Mouse (Mus musculus) adrenal gland, postnatal 10 days (tissue): ENCODE measurements around the gene Akr1b10. TPM values are rescaled to one million over a fixed set of nuclear protein-coding genes. Genes with fewer than 3 reads are reported as not detected.
"Not testable (repeated sequence)": the region's sequence is repeated elsewhere in the genome, so short reads cannot be mapped to it uniquely, and the experiment has no call there.

Experiments used
- DNase-seq: peaks from one replicate; pipeline ENCODE4 v3.0.0; 2021; ENCODE audit warnings: mixed read lengths
- long read RNA-seq, 2 experiments: library from polyadenylated mRNA; stranded (forward); transcript quantifications; one replicate each; pipeline ENCODE4 v2.0.0; 2021
- total RNA-seq, 2 experiments: library from RNA; stranded (reverse); gene quantifications; 2 replicates each; pipeline ENCODE4 v1.2.3; 2021

Gene Akr1b10
- total RNA-seq = 10 to 100 TPM; 84.6 to 85.5 TPM
- long read RNA-seq, experiment 1, transcript Akr1b10-201 (10 exons, 1,371 nt) = major isoform, 53 of 66 reads
- long read RNA-seq, experiment 1, partial matches to known transcripts = 4 of 66 reads
- long read RNA-seq, experiment 1, other reads (novel, unspliced or antisense) = 5 of 66 reads
- long read RNA-seq, experiment 2, transcript Akr1b10-201 (10 exons, 1,371 nt) = major isoform, 37 of 42 reads
- long read RNA-seq, experiment 2, partial matches to known transcripts = 3 of 42 reads
- long read RNA-seq, experiment 2, other reads (novel, unspliced or antisense) = 1 of 42 reads

DNA sequence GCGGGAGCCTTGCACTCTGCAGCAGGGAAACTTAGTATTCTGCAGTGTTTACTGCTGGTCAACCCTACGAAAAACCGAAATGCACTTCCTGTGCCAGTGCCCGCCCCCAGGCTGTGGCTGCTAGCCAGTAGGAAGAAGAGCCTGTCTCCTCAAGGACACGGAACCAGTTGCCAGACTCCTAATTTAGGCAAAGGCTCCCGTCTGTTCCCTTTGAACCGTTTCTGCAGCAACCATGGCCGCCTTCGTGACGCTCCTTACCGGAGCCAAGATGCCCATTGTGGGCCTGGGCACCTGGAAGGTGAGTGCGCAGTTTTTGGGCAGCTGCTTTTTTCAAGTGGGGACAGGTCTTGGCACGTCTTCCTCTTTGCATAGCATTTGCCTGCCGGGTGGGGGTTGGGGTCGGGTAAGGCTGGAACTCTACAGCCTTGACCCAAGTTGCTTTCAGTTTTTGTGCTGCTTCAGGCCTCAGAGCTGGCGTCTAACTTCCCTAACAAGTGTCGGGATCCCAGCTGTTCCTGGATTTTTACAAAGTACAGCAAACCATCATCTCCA, at the start of gene Akr1b10:
Gene Akr1b10, plus strand, starts transcription at position 109 of the 552 bp plus-strand sequence.
- peak; percentile 90 for DNase-seq

DNA sequence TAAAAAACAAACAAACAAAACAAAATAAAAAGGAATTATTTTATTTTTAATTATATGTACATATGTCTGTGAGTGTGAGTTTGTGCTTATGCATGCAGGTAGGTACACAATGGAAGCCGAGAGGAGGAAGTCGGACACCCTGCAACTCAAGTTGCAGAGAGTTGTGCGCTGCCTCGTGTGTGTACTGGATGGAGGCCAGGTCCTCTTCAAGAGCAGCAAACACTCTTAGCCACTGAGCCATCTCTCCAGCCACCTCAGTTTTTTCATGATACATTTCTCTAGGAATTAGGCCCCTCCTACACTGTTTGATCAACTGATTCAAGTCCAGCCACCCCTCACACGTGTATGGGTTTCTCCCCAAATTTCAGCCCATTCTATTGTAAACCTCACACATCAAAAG, 49.3 kb upstream of the Akr1b10 start:
- DNase-seq = no peak

DNA sequence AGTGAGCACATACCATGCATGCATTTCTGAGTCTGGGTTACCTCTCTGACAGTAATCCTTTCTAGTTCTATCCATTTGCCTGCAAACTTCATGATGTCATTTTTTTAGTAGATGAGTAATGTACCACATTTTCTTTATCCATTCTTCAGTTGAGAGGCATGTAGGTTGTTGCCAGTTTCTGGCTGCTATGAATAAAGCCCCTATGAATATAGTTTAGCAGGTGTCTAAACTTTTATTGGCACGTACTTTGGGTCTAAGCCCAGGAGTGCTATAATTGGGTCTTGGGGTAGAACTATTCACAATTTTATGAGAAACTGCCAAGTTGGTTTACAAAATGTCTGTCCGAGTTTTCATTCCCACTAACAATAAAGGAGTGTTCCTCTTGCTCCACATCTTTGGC, 46.2 kb upstream of the Akr1b10 start:
- DNase-seq = no peak

DNA sequence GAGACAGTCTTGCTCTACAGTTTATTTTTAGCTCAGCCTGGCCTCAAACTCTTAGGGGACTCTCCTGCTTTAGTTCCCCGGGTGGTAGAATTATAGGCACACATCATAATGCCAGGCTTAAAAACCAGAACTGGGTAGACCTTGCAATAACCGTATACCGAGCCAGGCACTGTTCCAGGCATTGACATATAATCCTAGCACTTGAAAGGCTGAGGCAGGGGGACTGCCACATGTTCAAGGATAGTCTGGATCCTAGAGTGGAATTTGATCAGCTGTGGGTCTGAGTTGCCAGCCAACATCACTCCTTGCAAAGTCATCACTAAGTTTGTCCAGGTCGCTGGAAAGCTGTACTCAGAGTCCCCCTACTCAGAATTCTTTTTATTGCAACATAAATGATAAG, 42.0 kb upstream of the Akr1b10 start:
- no peak for DNase-seq

DNA sequence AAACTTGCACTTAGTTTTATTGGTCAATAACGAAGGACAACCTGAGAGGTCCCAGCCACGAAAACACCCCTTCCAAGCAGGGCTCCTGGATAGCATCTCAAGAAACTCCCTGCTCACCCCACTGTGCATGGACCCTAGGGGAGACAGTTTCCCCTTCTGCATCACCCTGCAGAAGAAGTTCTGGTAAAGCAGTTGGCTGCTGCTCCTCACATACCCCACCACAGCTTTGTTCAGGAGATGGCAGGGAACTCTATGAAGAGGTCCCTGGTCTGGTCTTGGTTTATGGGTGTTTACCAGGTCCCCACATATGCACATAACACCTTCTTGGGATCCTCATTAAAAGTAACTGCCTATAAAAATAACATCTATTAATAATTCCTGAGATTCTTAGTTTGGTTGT, 41.5 kb upstream of the Akr1b10 start:
- no peak for DNase-seq

DNA sequence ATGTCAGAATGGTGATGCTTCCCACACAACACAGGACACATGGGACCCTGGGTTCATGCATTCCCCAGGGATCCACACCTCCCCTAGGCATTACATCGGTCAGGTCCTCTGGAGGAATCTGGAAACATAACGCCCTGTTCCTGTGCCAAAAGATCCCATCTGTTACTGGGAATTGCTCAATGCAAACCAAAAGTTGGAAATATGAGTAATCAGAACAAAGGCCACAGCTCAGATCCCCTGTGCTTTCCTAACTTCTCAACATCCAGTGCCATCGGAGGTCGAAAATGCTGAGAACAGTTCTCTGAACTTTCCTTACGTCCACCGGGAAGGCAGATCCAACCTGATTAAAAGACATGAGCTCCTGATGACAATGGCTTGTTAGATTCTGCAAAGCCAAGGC, 40.6 kb upstream of the Akr1b10 start:
- peak; percentile 38 for DNase-seq

DNA sequence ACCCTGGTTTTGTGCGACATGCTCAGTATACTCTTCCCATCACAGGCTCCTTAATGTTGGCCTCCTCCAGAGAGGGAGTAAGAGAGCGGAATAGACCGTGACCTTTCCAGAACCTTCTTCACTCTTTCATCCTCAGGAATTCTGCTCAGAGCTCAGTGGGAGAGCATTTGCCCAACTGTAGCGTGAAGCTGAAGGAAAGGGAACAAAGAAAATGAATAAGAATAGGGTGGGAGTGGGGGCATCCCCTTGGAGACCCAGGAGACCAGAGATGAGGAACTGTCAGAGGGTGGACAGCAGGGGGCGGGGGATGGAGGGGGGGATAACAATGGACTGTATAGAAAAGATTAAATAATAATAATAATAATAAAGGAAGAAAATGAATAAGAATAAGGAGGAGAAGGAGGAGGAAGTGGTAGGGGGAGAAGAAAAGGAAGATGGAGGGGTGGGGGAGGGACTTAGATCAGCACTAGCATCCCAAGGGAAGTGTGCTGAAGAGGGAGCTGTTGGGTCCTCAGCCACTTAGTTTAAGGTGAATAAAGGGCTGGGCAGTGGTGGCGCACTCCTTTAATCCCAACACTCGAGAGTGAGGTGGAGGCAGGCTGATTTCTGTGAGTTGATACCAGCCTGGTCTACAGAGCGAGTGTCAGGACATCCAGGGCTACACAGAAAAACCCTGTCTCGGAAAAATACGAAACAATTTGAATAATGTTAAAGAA, 39.7 kb upstream of the Akr1b10 start:
- DNase-seq = no peak

DNA sequence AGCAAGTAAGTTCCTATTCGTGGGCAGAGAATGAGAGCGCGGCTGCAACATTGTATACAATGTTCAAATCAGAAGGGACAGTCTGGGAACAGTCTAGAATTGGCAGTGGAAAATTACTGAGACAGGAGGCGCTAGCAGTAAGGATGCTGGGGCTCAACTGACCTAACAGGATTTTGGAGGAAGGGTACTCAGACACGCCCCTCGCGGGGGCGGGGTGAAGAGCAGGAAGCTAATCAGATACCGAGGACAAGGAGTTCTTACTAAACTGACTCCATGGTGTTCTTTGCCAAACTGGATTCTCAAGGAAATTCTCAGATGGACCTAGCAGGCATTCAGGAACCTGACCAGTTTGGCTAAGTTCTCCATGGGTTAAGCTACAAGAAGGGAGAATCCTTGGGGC, 39.1 kb upstream of the Akr1b10 start:
- DNase-seq = peak; percentile 7

DNA sequence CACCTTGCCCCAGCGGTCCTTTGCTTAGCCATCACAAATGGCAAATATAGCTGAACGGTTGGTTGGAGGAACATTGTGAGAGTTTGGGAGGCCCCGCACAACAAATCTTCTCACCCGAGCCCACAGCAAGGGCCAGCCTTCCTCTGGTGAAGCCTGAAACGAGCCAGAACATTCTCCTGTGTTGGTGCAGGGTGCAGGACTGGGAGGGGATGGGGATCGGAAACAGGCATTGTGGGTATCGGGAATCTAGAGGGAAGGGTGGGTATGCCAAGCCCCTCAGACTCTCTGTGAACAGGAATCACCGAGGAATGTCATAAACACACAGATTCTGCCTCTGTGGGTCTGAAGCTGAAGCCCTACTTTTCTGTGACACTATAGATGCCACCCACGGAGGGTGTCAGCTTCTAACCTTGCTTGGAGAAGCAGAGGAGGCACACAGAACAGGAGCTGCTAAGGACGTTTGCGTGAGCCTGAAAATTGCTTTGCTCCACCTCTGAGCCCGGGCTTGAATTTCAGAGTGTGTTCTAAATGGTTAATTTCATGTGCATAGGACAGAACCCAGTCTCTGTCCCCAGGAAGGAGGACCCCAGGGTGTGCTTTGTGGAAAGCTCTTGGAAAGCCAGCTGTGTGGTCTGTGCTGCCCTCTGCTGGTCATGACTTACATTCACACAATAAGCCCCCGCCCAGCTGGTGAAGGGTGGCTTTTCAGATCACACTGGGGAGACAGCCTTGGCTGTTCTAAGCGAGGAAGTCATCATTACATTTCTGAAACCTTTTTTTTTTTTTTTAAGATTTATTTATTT, 37.7 kb upstream of the Akr1b10 start:
- peak; percentile 83 for DNase-seq

DNA sequence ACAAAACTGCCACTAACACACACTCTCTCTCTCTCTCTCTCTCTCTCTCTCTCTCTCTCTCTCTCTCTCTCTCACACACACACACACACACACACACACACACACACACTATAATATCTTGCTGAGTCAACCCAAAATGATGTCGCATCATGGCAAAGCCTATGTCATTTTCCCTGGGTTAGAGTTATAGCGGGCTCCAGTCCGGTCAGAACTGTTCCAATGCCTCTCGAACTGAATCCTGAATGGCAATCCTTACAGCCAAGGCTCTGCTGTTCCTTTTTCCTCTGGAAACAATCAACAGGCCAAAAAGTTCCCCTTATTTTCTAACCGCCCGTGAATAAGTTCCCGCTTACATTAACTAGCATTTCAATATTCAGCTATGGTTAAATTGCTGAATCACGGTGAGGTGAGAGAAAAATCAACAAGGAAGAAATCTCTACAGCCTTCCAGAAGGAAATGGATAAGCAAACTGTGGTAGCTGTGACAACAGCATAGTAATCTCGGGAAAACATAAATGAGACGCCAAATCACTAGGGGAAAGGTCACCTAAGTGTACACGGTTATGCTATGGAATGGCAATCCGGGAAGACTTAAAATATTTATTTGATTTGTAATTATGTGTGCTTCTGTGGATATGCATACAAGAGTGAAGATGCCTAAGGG, 33.9 kb upstream of the Akr1b10 start:
- no peak for DNase-seq

DNA sequence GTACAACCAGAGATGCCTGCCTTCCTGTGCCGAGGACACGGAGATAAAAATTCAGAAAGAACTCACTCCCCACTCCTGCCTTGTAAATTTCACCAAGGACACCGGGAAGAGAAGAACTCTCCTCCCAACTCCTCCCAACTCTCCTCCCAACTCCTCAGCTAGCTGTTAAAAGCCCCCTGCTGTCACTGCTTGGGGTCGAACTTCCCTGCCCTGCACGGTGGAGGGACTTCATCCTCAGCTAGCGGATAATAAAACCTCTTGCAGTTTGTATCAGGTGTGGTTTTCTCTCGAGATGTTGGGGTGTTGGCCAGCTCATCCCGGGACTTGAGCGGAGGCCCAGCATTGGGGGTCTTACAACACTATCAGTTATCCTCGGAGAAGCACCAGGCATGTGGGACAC, 32.5 kb upstream of the Akr1b10 start:
- DNase-seq = not testable (repeated sequence)

DNA sequence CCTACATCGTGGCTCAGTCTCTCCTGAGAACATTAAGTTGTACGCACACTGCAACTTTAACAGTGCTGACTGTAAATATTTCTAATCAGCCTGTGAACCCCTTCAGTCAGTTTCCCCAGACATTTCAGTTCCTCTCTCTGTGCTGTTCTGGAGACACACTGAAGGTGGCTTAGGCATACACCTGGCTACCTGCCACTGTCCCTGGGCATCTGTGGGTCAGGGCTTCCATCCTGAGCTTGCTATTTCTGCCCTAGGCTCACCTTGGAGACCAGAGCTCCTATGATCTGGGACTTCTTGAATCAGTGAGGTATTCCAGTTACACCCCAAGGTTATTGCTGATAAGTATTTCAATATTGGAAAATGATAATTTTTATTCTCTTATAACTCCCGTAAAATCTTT, 31.6 kb upstream of the Akr1b10 start:
- no peak for DNase-seq

DNA sequence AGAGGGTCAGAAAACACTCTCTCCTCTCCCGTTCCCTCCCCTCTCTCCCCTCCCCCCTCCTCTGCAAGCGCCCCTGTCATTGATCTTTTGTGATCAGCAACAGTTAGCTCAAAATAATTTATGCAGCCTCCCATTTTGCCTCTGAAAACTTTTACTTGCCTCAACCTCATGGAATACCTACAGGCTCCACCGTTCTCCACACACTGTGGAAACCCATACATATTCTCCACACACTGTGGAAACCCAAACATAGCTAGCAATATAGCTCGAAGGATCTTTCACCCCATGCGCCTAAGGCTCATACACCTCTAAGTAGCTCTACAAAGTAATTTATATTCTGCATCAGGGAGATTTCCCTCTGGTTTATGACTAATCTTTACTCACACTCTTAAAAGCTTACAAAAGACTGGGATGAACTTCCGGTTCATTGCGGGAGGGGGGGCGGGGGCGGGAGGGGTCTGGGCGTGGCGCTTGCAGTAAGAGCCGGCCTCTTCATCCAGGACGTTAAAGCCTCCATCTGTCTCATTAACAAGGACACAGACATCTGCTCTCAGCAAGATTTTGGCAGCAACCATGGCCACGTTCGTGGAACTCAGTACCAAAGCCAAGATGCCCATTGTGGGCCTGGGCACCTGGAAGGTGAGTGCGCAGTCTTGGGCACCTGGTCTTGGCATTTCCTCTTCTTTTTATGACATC, 30.2 kb upstream of the Akr1b10 start, which contains the start of gene Akr1b8:
Gene Akr1b8, plus strand, starts transcription at position 462 of the 696 bp plus-strand sequence.
- peak; percentile 37 for DNase-seq

DNA sequence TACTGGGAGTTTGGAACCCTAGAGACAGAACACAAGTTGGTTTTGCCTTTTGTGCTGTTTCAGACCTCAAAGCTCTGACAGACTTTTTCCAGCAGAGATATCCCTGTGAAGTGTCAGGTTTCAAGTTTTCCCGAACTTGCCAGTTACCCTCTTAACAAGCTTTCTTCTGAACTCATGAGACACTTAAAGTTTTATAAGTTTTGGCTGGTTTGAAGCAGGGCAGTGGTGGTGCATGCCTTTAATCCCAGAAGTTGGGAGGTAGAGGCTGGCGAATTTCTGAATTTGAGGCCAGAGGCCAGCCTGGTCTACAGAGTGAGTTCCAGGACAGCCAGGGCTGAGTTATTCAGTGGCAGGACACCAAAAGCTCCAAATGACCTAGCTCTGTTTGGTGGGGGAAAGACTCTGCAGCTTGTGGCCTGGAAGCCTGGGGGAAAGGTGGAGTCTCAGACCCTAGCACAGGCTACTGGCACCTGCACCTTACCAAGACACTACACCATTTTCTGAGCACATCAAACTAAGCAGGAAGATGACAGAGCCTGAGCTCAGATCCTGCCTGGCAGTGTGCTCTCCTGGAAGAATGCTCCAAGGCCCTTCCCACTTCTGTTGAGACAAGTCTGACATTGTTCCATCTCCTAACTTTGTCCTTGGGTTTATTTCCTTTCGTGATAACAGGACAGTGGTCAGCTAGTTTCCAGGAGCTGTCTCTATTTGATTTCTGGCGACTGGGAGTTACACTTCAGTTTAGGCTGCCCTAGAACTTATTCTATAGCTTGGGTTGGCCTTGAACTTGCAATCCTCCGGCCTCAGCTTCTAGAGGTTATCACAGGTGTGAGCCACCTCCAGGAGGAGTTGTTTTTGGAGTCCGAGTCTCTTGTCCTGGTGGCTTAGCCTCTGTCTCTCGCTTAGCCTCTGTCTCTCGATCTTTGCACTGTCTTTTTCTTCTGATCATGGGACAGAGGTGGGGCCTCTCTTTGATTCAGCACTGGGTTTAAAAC, 29.4 kb upstream of the Akr1b10 start:
- no peak for DNase-seq

DNA sequence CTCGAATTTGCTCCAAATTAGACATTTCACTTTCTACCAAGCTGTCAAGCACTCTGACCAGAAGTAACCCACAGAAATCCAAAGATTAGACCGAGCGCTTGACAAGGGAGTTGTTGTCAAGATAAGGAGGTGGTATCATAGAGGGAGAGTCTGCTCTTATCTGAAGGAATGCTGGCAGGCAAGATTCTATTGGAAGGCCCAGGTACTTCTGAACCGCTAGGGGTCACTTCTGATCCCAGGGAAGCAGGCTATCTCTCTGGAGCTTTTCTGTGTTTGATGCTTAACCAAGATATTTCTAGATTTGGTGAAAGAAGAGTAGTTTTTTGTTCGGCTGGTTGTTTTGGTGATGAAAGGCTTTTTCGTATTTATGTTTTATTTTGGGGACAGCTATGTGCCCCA, 28.7 kb upstream of the Akr1b10 start:
- no peak for DNase-seq

DNA sequence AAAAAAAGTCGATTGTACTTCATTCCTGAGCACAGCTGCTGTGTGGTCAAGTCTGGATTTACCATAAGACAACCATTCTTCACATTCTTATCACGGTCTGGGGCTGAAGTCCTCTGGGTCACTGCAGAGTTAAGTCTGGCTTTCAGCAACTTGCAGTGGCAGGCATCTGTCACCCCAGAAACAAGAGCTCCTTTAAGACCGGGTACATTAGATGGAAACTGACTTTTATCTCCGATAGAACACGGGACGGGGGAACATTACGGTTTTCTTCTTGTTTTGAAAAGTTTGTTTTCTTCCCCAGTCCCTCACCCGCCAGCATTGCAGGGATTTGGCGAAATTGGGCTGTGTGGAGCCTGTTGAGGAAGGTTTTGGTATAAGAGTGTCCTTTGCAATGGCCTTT, 28.2 kb upstream of the Akr1b10 start:
- DNase-seq = no peak

DNA sequence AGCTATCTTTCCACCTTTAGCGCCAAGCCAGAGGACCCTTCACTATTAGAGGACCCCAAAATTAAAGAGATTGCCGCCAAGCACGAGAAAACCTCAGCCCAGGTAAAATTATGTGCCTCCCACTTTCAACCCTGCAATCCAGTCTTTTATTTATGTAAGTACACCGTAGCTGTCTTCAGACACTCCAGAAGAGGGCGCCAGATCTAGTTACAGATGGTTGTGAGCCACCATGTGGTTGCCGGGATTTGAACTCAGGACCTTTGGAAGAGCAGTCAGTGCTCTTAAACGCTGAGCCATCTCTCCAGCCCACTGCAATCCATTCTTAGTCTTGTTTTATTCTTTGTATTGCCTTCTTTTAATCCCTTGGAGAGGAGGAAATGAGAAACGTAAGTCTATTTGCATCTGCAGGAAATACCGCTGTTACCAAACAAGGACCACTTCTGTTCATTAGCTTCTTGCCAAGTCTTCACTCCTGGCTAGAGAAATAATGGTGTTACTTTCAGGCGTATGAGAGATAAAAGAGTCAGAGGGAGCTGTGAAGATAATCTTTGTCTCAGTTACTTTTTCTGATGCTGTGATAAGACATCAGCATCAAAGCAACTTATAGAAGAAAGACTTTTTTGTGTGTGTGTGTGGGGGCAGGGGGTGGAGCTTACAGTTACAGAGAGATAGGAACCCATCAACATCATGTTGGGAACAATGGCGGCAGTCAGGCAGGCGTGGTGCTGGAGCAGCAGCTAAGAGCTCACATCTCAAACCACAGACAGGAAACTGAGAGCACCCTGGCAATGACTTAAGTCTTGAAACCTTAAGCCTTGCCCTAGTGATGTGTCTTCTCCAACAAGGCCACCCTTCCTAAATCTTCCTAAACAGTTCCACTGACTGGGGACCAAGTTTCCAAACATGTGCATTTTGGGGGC, 19.5 kb upstream of the Akr1b10 start:
- no peak for DNase-seq

DNA sequence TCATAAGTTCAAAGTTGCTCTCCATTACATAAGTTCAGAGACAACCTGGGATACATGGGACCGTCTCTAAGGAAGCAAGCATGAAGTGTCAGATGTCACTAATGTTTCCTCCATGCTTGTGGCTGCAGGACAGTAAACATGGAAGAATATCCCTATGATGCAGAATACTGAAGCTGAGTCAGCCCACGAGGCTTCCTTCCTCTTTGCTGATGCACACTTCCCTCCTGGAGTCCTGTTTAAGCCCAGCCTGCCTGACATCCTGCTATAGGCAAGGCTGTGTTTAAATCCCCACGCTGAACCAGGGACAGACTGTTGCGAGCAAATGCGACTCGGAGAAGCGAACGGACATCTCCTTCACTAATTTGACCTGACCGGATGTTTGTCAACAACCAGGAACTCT, 16.0 kb upstream of the Akr1b10 start:
- DNase-seq = no peak

DNA sequence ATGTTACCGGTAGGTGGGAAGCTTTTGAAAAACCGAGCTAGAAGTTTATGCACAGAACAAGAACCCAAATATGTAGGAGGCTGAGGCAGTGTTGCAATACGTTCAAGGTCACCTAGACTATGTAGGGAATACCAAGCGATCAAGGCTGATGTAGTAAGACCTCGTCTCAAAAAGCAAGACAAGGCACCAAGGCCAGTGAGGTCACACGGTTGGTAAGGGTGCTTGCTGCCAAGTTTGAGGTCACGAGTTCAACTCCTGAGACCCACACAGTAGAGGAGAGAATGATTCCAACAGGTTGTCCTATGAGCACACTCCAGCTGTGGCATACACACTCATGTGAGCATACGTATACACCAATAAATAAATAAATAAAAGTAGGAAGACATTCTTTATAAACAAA, 13.9 kb upstream of the Akr1b10 start:
- DNase-seq = peak; percentile 42
